Mouse (Mus musculus) intestine, postnatal 0 days (tissue): ENCODE data around the gene Itih2. TPM values are rescaled to one million over a fixed set of nuclear protein-coding genes. Genes with fewer than 3 reads are reported as not detected.

Source experiments
- ATAC-seq: fragments of 200-750 bp; cut with Nextera tagmentation; 2 replicates; pipeline ENCODE4 v1.8.0; 2017; ENCODE audit warnings: mild to moderate bottlenecking, moderate TSS enrichment, moderate library complexity
- H3K27ac ChIP-seq: fragments of 300-500 bp; sonication (generic); 2 replicates; pipeline ENCODE4 v1.5.1; 2014; ENCODE audit warnings: mild to moderate bottlenecking, low read depth, low read length, moderate library complexity
- H3K27me3 ChIP-seq: fragments of 300-500 bp; sonication (generic); replicated peaks from 2 replicates; pipeline ENCODE4 v1.6.1; 2014; ENCODE audit warnings: low read length, mixed read lengths; ENCODE audit not compliant: control insufficient read depth, insufficient read depth
- H3K36me3 ChIP-seq: fragments of 300-500 bp; sonication (generic); 2 replicates; pipeline ENCODE4 v1.6.1; 2014; ENCODE audit warnings: mild to moderate bottlenecking, moderate library complexity; ENCODE audit not compliant: control insufficient read depth, insufficient read depth
- H3K4me1 ChIP-seq: fragments of 300-500 bp; sonication (generic); replicated peaks from 2 replicates; pipeline ENCODE4 v1.6.1; 2014; ENCODE audit warnings: antibody characterized with exemption, low read length, mixed read lengths; ENCODE audit not compliant: control insufficient read depth, insufficient read depth
- H3K4me2 ChIP-seq: fragments of 300-500 bp; sonication (generic); replicated peaks from 2 replicates; pipeline ENCODE4 v1.6.1; 2014; ENCODE audit warnings: low read depth, mild to moderate bottlenecking, moderate library complexity
- H3K4me3 ChIP-seq: fragments of 300-500 bp; sonication (generic); 2 replicates; pipeline ENCODE4 v1.5.1; 2014; ENCODE audit warnings: low read depth, low read length
- H3K9ac ChIP-seq: fragments of 300-500 bp; sonication (generic); 2 replicates; pipeline ENCODE4 v1.6.1; 2014; ENCODE audit warnings: mild to moderate bottlenecking, low read depth, low read length
- H3K9me3 ChIP-seq: fragments of 300-500 bp; sonication (generic); 2 replicates; pipeline ENCODE4 v1.6.1; 2016; ENCODE audit warnings: mixed run types; ENCODE audit not compliant: control insufficient read depth
- CTCF ChIP-seq: sonication (generic); IDR thresholded peaks from 2 replicates; pipeline ENCODE4 v1.5.1; 2016; ENCODE audit warnings: low read depth, mild to moderate bottlenecking, control low read depth, antibody characterized with exemption, moderate library complexity
- WGBS: fragments of 180-500 bp; shearing (Covaris S2); extraction: QIAGEN DNeasy Blood & Tissue Kit; methylation state at CpG from one replicate; pipeline ENCODE4 v1.1.7; 2014; 5-methylcytosine and 5-hydroxymethylcytosine counted together
- polyA plus RNA-seq: library from polyadenylated mRNA; unstranded; fragments of >200 nt; fragmentation: Nextera tagmentation; extraction: Ambion mirVana; gene quantifications from 2 replicates; pipeline ENCODE4 v1.2.1, GENCODE M21; 2015

The Itih2 gene
- polyA plus RNA-seq, 1 experiment from 2014 or later, result 0.10 TPM

DNA sequence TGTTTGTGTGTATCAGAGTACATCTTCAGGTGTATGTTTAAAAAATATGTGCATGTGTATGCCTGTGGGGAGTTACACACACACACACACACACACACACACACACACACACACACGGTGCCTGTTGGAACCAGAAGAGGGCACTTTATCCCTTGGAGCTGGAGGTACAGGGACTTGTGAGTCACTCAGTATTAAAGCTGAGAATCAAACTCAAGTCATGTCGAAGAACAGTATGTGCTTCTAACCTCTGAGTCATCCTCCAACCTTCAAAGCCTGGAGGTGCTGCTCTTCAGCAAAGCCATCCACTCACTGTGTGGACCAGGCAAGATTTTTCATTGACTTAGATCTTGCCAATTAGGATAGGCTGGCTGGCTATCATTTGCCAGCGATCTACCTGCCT is 9.4 kb downstream of the Itih2 start:
- 64% methylated on average over 3 of the region's 3 CpGs for WGBS
- ATAC-seq, result no peak
- TF ChIP-seq CTCF, result no peak
- Histone ChIP-seq H3K9me3 (no peaks in the 10 kb centered on the region), H3K27ac (no peak overlapping the region), H3K36me3 (no peaks in the 10 kb centered on the region), H3K9ac (no peak overlapping the region), H3K4me1 (no peaks in the 10 kb centered on the region), H3K4me2 (no peak overlapping the region), H3K27me3 (no peaks in the 10 kb centered on the region), H3K4me3 (no peak overlapping the region)

DNA sequence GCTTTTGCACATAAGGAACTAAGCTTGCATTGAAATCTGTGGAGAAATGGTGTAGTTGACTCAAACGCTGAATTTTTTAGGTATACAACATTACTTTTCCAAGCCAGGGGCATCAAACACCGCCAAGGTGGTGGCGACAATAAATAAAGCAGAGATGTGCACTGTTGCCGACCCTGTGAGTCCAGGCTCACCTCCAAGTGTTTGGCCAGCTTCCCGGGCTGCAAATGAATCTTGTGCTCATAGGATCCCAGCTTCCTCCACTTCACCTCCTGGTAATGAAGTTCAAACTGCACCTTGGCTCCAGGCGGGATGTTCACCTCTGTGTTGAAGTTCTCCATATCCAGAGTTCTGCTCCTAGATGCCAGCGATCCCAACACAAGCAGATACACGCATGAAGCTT is 11.9 kb downstream of the Itih2 start:
- WGBS, result 76% methylated on average over 8 of the region's 8 CpGs
- no peaks in the 10 kb centered on the region for H3K36me3 ChIP-seq
- H3K4me3 ChIP-seq, result no peak overlapping the region
- H3K27ac ChIP-seq, result no peak overlapping the region
- no peak for TF ChIP-seq CTCF
- no peaks in the 10 kb centered on the region for H3K4me1 ChIP-seq
- no peak overlapping the region for H3K4me2 ChIP-seq
- no peaks in the 10 kb centered on the region for H3K9me3 ChIP-seq
- ATAC-seq, result no peak
- no peaks in the 10 kb centered on the region for H3K27me3 ChIP-seq
- no peak overlapping the region for H3K9ac ChIP-seq

DNA sequence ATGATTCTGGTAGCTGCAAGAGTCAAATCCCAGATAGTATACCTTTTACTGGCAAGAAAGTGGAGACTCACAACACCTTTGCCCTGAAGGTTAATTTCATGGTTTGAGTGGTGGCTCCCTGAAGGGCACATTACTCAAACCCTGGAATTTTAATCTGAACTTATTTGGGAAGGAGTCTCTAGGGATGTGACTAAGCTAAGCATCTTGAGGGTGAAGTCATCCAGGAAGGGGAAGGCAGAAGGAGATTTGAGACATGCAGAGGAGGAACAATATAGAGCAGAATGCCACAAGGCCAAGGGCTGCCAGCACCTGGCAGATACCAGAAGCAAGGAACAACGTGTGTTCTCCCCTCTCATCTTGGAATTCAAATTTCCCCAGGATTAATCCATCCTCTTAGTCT is 12.4 kb downstream of the Itih2 start:
- H3K4me2 ChIP-seq, result no peak overlapping the region
- no peak for ATAC-seq
- no peak overlapping the region for H3K9ac ChIP-seq
- no peaks in the 10 kb centered on the region for H3K36me3 ChIP-seq
- no peaks in the 10 kb centered on the region for H3K27me3 ChIP-seq
- no peaks in the 10 kb centered on the region for H3K4me1 ChIP-seq
- WGBS, result 61% methylated on average over 1 of the region's 1 CpGs
- no peak overlapping the region for H3K27ac ChIP-seq
- TF ChIP-seq CTCF, result no peak
- H3K4me3 ChIP-seq, result no peak overlapping the region
- H3K9me3 ChIP-seq, result no peaks in the 10 kb centered on the region

DNA sequence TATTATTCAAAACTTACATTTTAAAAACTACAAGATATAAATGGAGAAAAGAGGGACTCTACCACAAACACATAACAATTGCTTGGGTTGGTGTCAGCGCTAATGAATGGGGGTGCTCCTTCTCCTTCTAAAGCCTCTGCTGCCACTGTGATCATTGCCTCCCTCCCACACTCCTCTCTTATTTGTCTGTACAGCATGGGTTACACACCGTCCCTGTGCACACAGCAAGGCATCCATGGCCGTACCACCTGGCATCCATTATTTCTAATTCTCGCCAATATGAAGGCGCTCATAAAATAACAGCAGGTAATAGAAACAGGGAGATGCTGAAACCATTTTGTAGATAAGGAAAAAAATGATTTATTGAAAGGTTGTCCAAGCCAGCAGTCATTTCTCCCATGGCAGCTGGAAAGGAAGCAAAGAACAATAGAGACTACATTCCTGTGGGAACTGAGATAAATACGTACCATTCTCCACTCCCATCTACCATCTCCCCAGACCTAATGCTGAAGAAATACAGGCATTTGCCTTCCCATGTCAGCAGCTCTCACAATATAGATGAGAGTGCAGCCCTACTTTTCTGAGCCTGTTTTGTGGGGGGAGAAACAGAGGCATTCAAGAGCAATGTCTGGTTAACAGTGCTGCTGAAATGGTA is 22.5 kb downstream of the Itih2 start:
- Histone ChIP-seq H3K36me3 (no peaks in the 10 kb centered on the region), H3K27ac (no peak overlapping the region), H3K4me1 (no peaks in the 10 kb centered on the region), H3K9ac (no peak overlapping the region), H3K27me3 (no peaks in the 10 kb centered on the region), H3K9me3 (no peaks in the 10 kb centered on the region), H3K4me2 (no peak overlapping the region), H3K4me3 (no peak overlapping the region)
- 75% methylated on average over 6 of the region's 6 CpGs for WGBS
- no peak for TF ChIP-seq CTCF
- ATAC-seq, result no peak

DNA sequence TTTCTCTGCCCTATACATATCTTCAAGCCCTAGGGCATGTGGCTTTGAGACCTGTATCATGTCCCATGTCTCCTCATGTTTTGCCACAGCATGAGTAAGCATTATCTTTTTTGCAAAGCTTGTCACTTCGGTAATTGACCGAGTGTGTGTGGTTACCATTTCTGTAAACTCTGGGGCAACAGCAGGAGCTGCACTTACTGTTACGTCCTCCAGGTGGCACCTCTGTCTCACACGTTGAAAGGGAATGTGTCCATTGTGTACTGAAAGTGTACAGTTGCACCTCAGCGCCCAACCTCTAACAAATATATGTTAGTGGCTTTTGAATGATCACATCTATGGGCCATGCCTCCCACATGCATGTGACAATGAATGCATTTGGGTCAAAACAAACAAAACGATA is 30.0 kb downstream of the Itih2 start:
- Histone ChIP-seq H3K9me3 (no peaks in the 10 kb centered on the region), H3K27me3 (no peaks in the 10 kb centered on the region), H3K4me2 (no peak overlapping the region), H3K9ac (no peak overlapping the region), H3K4me1 (no peaks in the 10 kb centered on the region), H3K36me3 (no peaks in the 10 kb centered on the region), H3K27ac (no peak overlapping the region), H3K4me3 (no peak overlapping the region)
- 40% methylated on average over 6 of the region's 6 CpGs for WGBS
- ATAC-seq, result 0 out of 2 replicates have a peak, but pooled peaks have one; percentile 48
- peak; percentile 93 for TF ChIP-seq CTCF

DNA sequence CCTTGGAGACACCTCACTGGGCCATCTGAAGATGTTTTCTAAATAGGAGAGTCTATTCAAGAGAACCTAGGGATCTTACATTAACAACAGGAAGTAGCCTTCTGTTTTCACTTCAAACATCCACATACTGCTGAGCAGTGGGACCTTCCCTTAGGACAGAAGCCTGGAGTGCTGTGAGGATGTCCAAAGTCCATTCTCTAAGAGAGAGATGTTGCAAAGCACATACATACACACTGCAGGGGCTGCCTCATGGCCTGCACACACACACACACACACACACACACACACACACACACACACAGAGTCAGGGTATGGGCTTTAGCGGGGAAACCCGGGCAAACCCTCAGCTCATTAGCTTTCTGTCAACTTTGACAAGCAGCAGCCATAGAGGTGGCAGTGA is 30.7 kb downstream of the Itih2 start:
- no peaks in the 10 kb centered on the region for H3K9me3 ChIP-seq
- H3K27me3 ChIP-seq, result no peaks in the 10 kb centered on the region
- no peak for TF ChIP-seq CTCF
- WGBS, result 38% methylated on average over 2 of the region's 2 CpGs
- no peaks in the 10 kb centered on the region for H3K36me3 ChIP-seq
- no peak overlapping the region for H3K4me2 ChIP-seq
- peak; percentile 79 for ATAC-seq
- no peak overlapping the region for H3K27ac ChIP-seq
- no peaks in the 10 kb centered on the region for H3K4me1 ChIP-seq
- no peak overlapping the region for H3K4me3 ChIP-seq
- no peak overlapping the region for H3K9ac ChIP-seq
